Mouse (Mus musculus): ENCODE results near the gene Dnmt3l.

- no peak for TF ChIP-seq CTCF (IDR thresholded peaks at IDR 0.05; ENCODE audit: low read depth, low read length)
- TF ChIP-seq POLR2A (IDR thresholded peaks at IDR 0.05; ENCODE audit: insufficient read depth, low read length): no peak
Measured at GRCm38 (mm10) chr10:78015489-78015888, 26.3 kb upstream of the Dnmt3l start.
